Mouse (Mus musculus): ENCODE data around the gene Tbc1d17.
"Not testable (repeated sequence)": the region's sequence is repeated elsewhere in the genome, so short reads cannot be mapped to it uniquely, and the experiment has no call there.

Gene Tbc1d17

DNA sequence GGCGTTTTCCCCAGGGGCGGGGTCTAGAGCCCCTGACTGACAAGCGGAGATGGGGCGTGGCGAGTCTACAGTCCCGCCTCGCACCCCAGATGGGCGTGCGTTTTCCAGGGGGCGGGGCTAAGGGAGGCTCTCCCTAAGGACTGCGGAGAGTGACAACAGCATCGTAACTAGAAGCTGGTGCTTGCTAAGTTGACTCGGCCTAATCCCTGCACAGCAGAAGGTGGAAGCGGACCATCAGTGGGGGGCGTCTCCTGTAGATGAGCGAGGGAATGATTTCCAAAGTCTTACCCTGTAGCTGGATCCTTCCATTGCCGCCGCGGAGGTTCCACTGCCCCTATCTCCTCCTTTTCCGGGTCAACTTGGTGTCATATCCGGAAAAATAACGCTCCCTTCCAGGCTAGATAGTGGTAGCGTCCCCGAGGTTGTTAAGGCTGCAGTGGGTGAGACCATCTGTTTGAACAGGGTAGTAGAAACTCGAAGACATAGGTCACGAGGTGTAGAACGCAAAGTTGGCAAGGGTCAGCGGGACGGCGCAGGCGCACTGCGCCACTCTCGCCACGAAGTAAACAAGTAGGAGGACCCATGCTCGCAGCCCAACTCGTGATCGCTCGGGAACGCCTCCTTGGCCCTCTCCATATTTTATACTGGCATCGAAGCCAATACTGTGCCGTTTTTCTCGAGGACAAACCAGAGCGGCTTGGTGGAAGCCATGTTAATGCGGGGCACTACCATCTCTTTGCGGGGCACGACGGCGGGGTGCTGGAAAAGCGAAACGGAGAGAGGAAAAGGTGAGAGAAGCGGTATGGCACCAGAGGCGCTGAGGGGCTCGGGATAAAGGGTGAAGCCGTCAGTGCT is at the start of gene Tbc1d17, which contains the start of gene Akt1s1:
Gene Tbc1d17, minus strand, starts transcription at position 519 of the 855 bp plus-strand sequence.
Gene Akt1s1, plus strand, starts transcription at position 431 of the 855 bp plus-strand sequence.
- peak; percentile 100 for DNase-seq (ENCODE audit: low read depth, low spot score)

DNA sequence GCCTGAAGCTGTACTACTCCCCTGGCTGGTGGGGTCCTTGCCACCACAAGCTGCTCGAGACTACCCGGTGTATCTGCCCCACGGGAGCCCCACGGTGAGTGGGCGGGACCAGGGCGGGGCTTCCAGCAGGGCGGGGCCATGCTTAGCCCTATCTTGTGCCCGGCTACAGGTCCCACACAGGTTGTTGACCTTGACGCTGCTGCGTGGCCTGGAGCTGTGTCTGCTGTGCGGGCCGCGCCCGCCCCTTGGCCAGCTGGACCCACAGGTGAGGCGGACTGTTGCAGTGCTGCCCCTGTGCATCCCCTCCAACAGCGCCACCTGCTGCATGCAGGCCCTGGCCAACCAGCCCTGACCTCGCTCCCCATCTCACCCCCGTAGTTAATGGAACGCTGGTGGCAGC is 49.7 kb upstream of the Tbc1d17 start:
- DNase-seq (ENCODE audit: low read depth, low spot score): peak; percentile 31

DNA sequence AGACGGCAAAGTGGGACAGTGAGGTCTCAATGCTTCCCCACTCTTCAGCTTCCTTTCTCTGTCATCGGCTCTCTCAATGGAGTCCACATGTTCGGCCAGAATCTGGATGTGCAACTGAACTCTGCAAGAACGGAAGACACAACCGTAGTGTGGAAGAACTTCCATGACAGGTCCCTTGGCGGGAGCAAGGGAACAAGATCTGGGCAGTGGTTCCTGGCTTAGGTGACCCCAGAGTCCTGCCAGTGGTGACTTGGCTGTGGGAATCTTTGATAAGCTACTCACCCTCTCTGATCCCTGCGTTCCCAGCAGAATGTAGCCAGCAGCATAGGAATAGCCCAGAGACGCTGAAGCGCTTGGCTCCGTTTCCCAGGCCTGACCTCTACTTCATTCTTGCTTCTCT is 47.6 kb upstream of the Tbc1d17 start:
- DNase-seq (ENCODE audit: low read depth, low spot score): no peak

DNA sequence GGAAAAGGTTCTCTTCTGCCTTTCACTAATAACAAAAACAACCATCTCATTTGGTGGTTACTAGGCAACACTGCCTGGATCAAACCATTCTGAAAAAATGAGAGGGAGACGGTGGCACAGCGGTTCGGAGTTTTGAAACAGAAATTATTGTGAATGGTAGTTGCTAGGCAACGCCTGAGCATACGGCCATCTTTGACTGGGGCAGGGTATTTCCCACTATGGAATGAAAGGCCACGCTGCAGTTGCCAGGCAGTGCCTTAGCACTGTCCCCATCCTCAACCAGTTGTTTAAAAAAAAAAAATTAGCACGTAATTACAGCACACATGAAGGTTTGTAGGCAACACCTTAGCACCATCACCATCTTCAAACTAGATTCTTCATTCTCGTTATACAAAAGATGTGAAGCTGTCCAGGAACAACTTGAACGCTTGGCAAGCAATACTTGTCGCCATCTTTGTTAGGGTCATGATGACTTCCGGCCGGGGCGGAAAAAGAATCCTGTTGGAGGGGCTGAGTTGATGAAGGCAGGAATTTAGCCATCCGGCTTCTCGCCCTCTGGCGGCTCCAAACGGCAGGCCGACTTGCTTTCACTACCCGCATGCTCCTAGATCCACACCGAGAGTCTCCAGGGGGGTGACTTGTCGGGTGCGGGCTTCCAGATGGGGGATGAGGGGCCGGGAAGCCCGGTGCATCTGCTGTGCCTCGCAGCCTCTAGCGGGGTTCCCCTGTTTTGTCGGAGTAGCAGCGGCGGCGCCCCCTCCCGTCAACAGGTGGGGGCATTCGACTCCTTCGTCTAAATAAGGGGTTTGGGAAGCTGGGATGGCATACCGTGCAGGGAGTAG is 46.9 kb upstream of the Tbc1d17 start, which contains the start of gene Fuz:
Gene Fuz, plus strand, starts transcription at position 487 of the 842 bp plus-strand sequence.
- DNase-seq (ENCODE audit: low read depth, low spot score): peak; percentile 98

DNA sequence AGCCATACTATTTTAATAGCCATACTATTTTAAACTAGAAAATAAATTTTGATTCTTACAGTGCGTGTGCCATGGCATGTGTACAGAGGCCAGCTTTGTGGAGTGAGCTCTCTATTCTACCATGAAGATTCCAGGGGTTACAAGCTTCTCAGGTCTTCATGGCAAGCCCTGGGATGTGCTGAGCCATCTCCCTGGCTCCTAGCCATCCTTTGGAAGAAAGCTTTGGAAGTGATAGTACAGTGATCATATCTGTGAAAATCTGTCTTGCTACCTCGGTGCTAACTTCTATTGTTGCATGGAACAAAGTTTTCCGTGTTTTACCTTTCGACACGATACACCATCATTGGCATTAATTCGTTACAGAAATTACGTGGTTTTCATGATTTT is 46.3 kb upstream of the Tbc1d17 start:
- DNase-seq (ENCODE audit: low read depth, low spot score): no peak

DNA sequence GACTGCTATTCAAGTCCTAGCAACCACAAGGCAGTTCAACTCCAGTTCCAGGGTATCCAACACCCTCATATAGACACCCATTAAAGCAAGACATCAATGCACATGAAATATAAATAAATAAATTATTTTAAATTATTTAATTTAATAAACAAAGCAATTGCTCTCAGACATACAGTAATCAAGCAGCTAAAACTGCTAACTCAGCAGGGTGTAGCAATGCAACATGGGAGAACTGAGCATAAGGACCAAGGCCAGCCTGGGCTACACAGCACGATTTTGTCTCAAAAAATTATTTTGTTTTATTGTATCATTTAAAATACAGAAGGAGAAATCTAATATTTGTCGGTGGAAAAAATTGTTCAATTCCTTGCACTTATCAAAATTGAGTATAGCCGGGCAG is 45.3 kb upstream of the Tbc1d17 start:
- no peak for DNase-seq (ENCODE audit: low read depth, low spot score)

DNA sequence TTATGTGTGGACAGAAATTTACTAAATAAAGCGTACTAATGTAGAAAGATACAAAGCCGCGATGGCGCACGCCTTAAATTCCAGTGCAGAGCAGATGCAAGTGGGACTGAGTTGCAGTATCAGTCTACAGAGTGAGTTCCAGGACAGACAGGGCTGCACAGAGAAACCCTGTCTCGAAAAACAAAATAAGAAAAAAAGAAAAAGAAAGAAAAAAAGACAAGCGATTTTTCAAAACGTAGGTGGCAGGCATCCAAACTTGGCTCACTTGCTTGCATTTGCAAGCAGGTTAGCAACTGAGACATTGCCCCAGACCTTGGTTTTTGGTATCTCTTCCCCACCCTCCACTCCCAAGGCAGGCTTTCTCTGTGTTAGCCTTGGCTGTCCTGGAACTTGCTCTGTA is 44.3 kb upstream of the Tbc1d17 start:
- DNase-seq (ENCODE audit: low read depth, low spot score): peak; percentile 17

DNA sequence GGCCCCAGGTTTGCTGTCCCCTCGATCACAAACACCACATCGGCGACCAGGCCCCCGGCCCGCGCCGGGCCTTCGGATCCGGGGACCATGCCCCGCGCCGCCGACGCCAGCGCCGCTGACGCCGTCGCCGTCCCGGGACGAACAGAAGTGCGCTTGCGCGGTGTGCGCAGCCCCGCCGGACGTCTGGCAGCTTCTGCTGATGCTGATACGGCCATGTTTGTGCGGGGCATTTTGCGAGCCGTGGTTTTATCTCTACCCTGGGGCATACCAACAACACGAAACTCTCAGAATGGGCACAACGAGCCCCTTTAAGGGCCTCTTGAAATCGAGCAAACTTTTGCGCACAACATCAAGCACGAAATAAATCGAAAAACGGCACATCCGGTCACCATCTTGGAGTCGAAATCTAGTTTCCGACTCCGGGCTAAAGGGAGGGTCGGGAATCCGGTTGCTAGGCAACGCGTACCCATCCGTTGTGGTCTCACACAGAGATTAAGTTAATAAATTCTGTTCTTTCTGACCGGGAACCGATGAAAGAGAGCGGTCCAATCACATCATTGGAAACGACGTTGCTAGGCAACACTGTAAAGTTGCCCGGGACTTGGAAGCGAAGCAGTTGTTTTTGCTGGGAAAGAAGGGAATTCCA is 43.5 kb upstream of the Tbc1d17 start, which contains the start of gene Med25:
Gene Med25, minus strand, starts transcription at position 437 of the 646 bp plus-strand sequence.
- DNase-seq (ENCODE audit: low read depth, low spot score): peak; percentile 95

DNA sequence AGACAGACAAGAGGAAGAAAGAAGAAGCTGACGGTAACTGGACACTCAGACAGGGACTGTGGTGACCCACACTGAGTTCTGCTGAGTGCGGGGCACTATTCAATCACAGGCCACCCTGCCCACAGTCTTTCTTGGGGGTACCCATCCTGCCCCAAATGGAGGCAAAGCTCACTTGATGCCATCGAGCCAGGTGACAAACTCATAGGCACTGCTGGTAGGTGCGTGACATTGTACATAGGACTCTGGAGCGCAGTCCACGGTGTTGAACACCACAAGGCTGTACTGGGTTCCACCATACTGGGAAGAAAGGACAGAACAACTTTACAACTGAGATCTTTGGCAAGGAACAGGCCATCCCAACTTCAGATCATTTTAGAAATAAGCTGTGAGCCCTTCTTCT is 42.7 kb upstream of the Tbc1d17 start:
- peak; percentile 48 for DNase-seq (ENCODE audit: low read depth, low spot score)

DNA sequence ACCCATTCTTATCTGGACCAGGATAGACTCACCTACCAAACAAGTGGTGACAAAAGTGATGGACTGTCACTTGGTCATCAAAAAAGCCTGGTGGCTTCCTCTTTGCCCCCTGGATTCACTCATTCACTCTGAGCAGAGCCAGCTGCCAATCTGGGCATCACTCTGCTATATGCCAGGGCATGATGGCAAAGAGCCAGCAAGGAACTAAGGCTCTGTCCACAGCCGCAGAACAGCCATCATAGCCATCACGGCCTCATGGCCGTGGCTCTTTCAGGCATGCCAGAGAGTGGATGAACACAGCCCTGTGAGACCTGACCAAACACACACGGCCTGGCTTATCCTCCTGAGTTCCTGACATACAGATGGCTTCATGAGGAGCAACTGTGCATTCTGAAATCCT is 41.9 kb upstream of the Tbc1d17 start:
- no peak for DNase-seq (ENCODE audit: low read depth, low spot score)

DNA sequence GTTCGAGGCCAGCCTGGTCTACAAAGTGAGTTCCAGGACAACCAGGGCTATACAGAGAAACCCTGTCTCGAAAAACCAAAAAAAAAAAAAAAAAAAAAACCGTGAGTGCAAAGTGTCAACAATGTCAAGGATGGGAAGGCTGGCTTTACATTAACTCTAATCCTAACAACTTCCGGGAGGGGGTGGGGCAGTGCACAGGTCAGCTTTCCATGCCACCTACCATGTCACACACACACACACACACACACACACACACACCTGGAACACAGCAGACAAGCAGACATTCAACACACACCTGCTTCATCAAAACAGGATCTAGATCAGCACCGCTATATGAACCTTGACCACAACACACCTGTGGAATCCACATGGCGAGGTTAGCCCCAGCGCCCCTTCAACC is 41.3 kb upstream of the Tbc1d17 start:
- DNase-seq (ENCODE audit: low read depth, low spot score): peak; percentile 14

DNA sequence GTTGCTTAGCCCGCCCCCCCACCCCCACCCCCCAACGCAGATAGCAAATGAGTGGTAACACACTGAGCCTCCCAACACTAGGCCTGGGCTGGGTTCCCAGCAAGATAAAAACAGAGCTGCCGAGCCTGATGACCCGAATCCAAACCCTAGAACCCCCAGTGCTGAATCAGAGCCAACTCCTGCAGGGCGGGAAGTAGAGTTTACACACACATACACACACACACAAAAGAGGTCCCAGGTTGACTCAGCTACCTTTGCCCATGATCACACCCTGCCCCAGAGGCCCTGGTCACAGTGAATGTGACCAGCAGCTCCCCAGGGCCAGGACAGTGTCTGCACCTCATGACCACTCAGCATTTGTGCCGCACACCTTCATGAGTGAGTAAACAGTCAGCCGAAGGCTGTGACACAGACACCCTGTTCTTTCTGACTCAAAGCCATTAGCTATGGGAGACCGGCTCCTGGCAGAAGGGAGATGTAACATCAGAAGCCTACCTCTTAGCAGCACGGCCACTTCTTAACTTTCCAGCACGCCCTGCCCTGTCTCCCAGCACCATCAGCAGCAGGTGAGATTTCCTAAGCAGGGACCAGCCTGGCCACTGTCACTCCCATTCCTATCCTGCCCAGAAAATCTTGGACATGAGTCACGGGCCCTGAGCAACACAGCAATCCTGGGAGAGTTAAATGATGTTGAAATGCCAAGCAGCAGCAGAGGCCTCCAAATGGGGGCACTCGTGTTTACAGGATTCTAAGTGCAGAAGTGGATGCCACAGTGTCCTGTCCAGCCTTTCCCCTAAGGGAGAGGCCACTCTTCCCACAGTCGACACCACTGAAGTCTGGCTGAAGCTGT is 39.6 kb upstream of the Tbc1d17 start:
- no peak for DNase-seq (ENCODE audit: low read depth, low spot score)

DNA sequence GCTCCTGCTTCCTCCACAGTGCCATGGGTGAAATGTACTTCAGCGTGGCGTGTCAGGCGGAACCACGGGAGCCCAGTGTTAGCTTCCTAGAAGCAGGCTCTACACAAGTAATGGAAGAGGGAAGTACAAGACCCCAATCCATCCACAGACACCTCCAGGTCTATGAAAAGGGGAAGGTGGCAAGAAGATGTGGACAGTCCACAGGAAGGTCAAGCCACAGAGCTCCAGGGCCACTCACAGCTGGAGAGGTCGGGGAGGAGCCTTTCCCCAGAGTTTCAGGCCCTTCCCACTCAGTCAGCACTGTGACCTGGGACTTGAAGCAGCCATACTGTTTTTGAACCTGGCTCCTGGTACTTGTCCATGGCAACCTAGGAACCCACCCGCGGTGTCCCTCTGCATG is 38.1 kb upstream of the Tbc1d17 start:
- no peak for DNase-seq (ENCODE audit: low read depth, low spot score)

DNA sequence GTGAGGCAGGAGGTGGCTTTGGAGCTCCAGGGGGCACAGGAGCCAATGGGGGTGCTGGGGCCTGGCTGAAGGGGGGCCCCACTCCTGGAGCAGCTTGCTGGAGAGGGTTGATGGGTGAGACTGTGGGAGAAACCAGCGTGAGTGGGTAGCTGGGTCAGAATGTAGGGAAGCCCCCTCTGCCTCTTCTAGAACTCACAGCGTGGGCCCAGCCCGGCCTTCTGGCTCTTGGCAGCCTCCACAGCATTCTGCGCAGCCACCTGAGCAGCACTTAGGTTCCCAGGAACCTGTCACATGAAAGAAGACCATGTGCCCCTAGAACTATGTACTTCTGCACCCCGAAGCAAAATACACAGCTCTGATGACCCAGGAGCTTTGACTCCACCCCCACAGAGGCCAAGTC is 35.8 kb upstream of the Tbc1d17 start:
- DNase-seq (ENCODE audit: low read depth, low spot score): no peak

DNA sequence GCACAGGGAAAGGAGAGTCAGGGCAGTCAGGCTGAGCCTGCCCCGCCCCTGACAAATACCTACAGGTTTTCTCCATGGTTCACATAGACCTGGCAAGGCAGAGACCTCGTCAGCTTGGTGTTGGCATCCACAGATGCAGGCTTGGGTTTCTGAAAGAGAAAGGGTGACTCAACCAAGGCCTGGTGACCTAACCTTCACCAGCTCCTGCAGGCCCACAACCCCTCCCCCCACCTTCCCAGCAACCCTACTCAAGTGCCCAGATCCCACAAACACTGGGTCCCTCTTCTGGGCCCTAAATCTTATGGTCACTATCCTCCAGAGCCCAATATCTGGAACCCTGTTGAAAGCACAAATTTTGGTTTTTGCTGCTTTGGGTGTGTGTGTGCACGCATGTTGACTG is 34.2 kb upstream of the Tbc1d17 start:
- DNase-seq (ENCODE audit: low read depth, low spot score): no peak

DNA sequence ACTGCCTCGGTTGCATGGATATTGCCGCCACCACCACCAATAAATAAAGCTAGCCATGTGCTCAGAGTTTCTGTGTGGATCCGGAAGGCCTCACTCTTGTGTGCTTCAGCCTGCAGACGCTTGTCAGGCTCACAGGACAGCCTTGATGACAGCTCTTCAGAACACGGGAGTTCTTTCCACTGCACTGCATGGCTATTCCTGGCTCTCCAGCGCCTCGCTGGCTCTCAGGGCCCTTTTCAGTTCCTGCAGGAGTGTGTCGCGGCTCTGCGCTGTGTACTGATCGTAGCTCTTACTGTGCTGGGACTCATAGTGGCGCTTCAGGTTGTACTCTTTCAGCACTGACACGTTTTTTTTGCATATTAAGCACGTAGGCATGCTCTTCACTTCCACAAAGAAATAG is 29.0 kb upstream of the Tbc1d17 start:
- no peak for DNase-seq (ENCODE audit: low read depth, low spot score)

DNA sequence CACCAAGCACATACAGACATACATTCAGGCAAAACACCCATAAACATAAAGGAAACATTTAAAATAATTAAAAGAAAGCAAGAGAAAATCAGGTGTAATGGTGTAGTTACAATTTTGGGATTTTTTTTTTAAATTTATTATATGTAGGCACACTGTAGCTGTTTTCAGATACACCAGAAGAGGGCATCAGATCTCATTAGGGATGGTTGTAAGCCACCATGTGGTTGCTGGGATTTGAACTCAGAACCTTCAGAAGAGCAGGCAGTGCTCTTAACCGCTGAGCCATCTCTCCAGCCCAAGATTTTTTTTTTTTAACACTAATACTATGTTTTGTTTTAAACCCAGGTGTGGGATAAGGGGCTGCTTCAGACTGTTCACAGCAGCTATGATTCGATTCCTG is 22.9 kb upstream of the Tbc1d17 start:
- not testable (repeated sequence) for DNase-seq (ENCODE audit: low read depth, low spot score)

DNA sequence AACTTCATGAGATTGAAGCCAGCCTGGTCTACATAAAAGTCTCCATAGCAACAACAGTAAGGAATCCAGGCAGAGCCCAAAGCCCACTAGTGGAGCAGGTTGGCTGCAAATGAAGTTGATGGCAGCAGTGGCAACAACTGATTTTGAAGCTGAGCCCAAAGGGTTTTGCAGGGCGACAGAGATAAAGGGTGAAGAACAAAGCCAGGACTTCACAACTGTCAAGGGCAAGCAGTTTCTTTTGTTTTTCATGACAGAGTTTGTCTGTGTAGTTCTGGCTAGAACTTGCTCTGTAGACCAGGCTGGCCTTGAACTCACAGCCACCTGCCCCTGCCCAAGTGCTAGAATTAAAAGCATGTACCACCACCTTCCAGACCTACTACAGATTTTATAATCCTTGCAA is 22.3 kb upstream of the Tbc1d17 start:
- DNase-seq (ENCODE audit: low read depth, low spot score): no peak

DNA sequence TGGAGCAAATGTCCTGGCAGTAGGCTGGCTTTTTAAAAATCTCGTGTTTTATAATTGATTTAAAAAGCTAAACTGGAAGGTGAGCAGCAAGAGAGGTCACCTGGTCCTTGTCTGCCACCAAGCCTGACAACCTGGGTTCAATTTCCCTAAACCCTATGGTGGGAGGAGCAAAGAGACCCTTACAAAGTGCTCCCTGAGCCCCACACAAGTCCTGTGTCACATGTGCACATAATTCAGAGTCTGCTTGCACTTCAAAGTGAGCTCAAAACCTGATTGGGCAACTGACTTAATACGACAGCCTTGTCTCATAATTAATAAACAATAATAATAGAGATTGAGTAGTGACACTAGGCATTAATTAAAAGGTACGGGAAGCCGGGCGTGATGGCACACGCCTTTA is 21.7 kb upstream of the Tbc1d17 start:
- DNase-seq (ENCODE audit: low read depth, low spot score): no peak

DNA sequence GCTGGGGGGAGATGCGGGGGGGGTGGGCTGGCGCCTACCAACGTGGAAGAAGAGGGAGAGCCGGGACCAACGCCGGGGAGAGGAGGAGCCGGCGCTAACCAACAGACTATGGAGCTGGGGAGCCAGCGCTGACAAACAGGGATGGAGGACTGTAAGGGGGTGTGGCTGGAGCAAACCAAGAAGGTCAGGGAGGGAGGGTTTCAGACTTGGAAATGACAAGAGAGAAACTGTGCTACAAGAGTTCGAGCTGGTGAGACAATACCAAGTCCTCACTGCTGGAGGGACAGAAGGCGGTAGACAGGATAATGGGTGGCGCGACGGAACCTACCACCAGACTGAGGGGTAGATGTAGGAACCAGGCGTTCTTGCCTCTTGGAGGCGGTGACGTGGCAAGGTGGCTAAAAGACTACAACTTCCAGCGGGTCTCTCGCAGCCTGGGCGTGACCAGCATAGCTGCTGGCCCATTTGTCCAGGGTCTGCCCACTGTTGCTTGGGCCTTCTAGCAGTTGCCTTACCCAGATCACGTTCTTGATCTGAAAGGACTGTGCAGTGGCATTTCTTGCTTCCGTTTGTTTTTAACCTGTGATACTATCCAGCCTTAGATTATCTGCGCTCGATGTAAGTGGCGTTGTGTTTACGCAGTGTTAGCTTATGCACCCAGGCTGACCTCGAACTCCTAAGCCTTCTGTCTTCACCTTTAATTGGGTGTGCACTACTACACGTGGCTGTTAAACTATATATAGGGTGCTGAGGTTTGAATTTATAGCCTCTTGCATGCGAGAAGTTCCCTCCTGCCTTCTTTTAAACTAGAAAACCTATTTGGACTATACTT is 21.0 kb upstream of the Tbc1d17 start, which contains the start of gene Ptov1:
Gene Ptov1, minus strand, starts transcription at position 92 of the 832 bp plus-strand sequence.
- peak; percentile 80 for DNase-seq (ENCODE audit: low read depth, low spot score)
